Mouse (Mus musculus) gastrocnemius, postnatal 14 days (tissue): Measurements from ENCODE around the gene Stard10. TPM values are rescaled to one million over a fixed set of nuclear protein-coding genes. Genes with fewer than 3 reads are reported as not detected.

Source experiments
- DNase-seq: peaks from one replicate; pipeline ENCODE4 v3.0.0; 2021; ENCODE audit warnings: mixed read lengths
- intact Hi-C: fragments of 180-260 bp; cut with DNase I; formaldehyde crosslinking; loops from one replicate; pipeline ENCODE4 v1.15.1; 2025; ENCODE audit warnings: low total_unique reads
- long read RNA-seq, 2 experiments: library from polyadenylated mRNA; stranded (forward); transcript quantifications; one replicate each; pipeline ENCODE4 v2.0.0; 2021
- total RNA-seq, 2 experiments: library from RNA; stranded (reverse); gene quantifications; 2 replicates each; pipeline ENCODE4 v1.2.3; 2021

Stard10 gene
- total RNA-seq, result 10 to 100 TPM; 19.1 to 19.9 TPM
- long read RNA-seq, experiment 1, transcript Stard10-201 (7 exons, 1,400 nt), result major isoform, 13 of 16 reads
- long read RNA-seq, experiment 1, partial matches to known transcripts, result 1 of 16 reads
- long read RNA-seq, experiment 1, other reads (novel, unspliced or antisense), result 2 of 16 reads
- long read RNA-seq, experiment 2, transcript Stard10-201 (7 exons, 1,400 nt), result major isoform, 17 of 24 reads
- long read RNA-seq, experiment 2, partial matches to known transcripts, result 3 of 24 reads
- long read RNA-seq, experiment 2, other reads (novel, unspliced or antisense), result 4 of 24 reads

DNA sequence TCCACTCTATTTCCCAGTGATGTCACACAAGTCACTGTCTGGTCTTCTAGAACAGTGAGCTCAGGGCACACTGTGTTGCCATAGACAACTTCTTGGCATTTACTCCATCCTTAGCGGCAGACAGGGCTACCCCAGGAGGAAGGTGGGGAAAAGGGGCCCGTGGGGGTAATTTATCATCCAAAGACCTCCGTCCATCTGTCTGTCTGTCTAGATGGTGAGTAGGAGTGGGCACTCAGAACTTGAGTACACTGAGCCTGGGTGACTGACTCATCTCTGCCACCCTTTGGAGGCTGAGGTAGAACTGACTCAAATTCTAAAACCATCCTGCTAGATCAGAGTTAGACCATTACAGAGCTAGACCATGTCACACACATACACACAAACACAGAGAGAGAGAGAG is at the start of gene Stard10:
Stard10 (plus strand) TSS at position 73 of the 400 bp plus-strand sequence.
- no peak for DNase-seq
- intact Hi-C loops, result no loop called here

GRCm38 (mm10) chr7:101267457-101268259 is 49.2 kb upstream of the Stard10 start:
- no peak for DNase-seq
- intact Hi-C loops, result no loop called here

- intact Hi-C loops, result no loop called here
Measured at GRCm38 (mm10) chr7:101271602-101272001, 45.3 kb upstream of the Stard10 start.

DNA sequence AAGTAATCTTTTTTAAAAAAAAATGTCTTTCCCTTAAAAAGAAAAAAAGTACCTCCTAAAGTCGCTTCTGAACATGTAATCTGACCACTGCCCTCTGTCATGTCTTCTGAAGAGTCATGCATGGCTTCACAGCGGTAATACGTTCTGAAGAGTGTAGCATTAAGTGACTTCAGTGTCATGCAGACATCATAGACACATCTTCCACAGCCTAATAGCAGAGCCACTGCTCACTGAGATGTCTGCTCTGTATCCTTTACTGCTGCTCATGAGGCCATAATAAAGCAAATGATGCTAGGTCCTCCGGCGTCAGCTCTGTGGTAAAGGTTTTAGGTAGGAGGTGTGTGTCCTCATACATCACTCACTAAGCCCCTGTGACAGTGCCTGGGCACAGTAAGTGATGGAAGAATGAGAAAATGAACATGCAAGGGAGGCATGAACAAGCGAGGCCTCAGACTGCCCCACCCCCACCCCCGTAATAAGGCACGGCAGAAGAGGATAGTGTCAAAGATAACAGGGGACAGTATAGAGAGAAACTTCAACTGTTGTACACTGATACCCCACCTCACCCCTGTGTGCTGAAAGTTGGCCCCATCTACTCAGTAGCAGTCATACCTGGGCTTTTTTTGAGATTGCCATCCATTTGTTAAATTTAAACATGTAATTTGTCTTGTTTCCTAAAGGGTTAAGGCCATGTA is 44.3 kb upstream of the Stard10 start:
- intact Hi-C loops, result no loop called here
- no peak for DNase-seq

More at GRCm38 (mm10) chr7:101271602-101272001, 45.3 kb upstream of the Stard10 start:
- DNase-seq, result no peak

GRCm38 (mm10) chr7:101282721-101283120 is 34.2 kb upstream of the Stard10 start:
- DNase-seq, result no peak
- intact Hi-C loops, result no loop called here

GRCm38 (mm10) chr7:101284504-101284903 is 32.4 kb upstream of the Stard10 start:
- DNase-seq, result no peak
- intact Hi-C loops, result no loop called here

GRCm38 (mm10) chr7:101286891-101287290 is 30.0 kb upstream of the Stard10 start:
- intact Hi-C loops, result no loop called here
- DNase-seq, result no peak

- intact Hi-C loops, result loop anchor here (2.0 kb wide), 1 partner anchor 227 kb away; no protein-coding TSS in a partner anchor
- DNase-seq, result no peak
Measured at GRCm38 (mm10) chr7:101287820-101288219, 29.1 kb upstream of the Stard10 start.

DNA sequence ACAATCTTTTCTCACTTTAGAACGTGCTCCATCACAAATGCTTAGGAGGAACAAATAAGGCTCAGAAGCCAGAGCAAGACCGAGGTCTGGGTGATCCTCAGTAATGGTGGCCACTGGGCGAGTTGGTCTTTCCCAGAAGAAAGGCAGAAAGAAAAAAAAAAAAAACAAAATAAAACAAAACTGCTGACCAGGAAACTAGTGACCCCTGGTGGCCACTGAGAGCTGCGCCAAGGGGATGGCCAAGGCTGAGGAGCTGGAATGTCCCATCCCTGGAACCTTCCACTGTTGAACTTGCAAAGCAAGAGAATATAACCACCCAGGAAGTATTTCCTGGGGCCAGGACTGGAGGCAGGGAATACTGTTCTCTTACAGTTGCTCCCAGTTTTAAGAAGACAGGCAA is 28.4 kb upstream of the Stard10 start:
- DNase-seq, result peak; percentile 65
- intact Hi-C loops, result loop anchor here (2.0 kb wide), 1 partner anchor 228 kb away; no protein-coding TSS in a partner anchor

- intact Hi-C loops, result no loop called here
- no peak for DNase-seq
Measured at GRCm38 (mm10) chr7:101290401-101290800, 26.5 kb upstream of the Stard10 start.

GRCm38 (mm10) chr7:101291211-101291610 is 25.7 kb upstream of the Stard10 start:
- no peak for DNase-seq
- intact Hi-C loops, result no loop called here

GRCm38 (mm10) chr7:101291641-101292040 is 25.2 kb upstream of the Stard10 start:
- DNase-seq, result no peak

GRCm38 (mm10) chr7:101292086-101292485 is 24.8 kb upstream of the Stard10 start:
- intact Hi-C loops, result no loop called here
- DNase-seq, result no peak

More at GRCm38 (mm10) chr7:101291641-101292040, 25.2 kb upstream of the Stard10 start:
- intact Hi-C loops, result no loop called here

DNA sequence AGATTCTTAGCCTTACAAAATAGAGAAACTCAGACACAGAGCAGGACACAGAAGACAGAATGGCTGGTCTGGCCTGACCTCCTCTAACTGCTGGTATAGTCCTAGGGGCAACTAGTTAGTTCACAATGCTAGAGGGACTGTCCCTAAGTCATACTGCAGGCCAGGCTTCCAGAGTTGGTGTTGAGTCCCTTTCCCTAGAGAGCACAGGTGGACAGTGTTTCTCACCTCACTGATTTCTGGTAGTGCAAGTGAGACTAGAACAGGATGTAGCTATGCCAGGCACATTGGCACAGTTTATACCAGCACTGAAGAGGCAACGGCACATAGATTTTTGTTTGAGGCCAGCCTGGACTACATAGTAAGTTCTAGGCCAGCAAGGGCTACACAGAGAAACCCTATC is 24.2 kb upstream of the Stard10 start:
- DNase-seq, result no peak
- intact Hi-C loops, result no loop called here

DNA sequence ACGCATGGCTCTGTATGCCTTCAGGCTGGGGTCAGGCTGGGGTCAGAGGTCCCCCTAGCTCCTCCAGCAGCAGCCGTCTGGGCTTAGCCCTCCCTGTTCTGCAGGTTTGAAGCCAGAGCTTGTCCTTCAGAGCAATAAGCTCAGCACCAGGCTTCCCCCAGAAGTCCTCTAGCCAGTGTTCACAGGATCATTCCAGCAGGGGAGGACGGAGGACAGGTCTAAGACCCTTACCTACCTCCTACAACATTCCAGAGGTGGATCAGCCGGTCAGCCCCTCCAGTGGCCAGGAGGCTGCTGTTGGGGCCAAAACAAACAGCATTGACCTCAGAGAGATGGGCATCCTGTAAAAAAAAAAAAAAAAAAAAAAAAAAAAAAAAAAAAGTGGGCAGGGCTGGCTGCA is 23.7 kb upstream of the Stard10 start:
- no peak for DNase-seq
- intact Hi-C loops, result no loop called here

DNA sequence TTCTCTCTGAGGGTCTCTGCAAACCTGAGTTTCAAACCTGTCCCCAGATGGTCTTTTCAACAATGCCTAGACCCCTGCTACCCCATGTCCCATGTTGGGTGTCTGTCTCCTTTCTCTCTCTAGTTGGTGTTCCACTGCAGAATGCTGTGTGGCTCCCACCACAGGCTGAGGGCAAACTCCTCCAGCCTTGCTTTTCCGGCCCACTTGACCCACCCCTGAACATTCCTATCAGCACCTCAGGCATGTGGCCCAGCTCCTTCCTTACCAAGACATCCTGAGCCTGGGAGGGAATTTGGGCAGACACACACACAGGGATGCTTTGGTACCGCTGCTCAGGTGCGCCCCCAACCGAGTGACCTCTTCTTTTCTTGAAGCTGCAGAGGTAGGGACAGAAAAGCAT is 23.3 kb upstream of the Stard10 start:
- DNase-seq, result no peak
- intact Hi-C loops, result no loop called here

DNA sequence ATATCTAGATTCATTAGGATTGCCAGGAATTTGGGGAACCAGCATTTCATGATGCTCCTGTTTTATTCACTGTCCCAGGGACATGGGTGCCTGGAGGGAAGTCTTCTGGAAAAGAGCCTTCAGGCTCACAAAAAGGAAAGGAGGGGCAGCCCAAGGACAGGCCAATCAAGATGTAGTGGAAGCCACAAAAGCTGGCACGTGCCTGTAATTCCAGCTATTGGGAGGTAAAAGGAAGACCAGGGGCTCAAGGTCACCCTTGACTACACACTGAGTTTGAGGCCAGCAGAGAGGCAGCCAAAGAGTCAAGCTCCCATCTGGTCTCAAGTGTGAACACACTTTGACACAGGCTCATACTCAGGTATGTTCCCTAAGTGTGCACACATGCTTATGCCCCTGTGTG is 21.4 kb upstream of the Stard10 start:
- intact Hi-C loops, result no loop called here
- no peak for DNase-seq

GRCm38 (mm10) chr7:101296252-101297022 is 20.4 kb upstream of the Stard10 start:
- DNase-seq, result peak; percentile 68
- intact Hi-C loops, result no loop called here

- intact Hi-C loops, result no loop called here
- DNase-seq, result no peak
Measured at GRCm38 (mm10) chr7:101297023-101297405, 19.9 kb upstream of the Stard10 start.
